Mouse (Mus musculus) brown adipose tissue, adult 24 weeks (tissue): ENCODE results near the gene Calu. TPM values are rescaled to one million over a fixed set of nuclear protein-coding genes. Genes with fewer than 3 reads are reported as not detected.

Source experiments
- polyA plus RNA-seq: library from polyadenylated mRNA; stranded (reverse); fragments of >200 nt; gene quantifications from 2 replicates; pipeline ENCODE4 v1.2.4, GENCODE M21; 2012; ENCODE audit not compliant: missing spikeins, insufficient read depth, insufficient read length

Gene Calu
- polyA plus RNA-seq, 1 experiment, result 162 TPM

Other genes with a start within 250 kb of the Calu start
- gene Rbm28, start 183.1 kb upstream of the Calu start, polyA plus RNA-seq, result 29.0 and 33.8 TPM in 2 replicates
- gene Prrt4, start 168.5 kb upstream of the Calu start, polyA plus RNA-seq, result 1.5 and 1.6 TPM in 2 replicates
- 68.7 and 105 TPM in 2 replicates for gene Impdh1, start 131.7 kb upstream of the Calu start, polyA plus RNA-seq
- gene Hilpda, start 75.6 kb upstream of the Calu start, polyA plus RNA-seq, result 9.2 and 22.3 TPM in 2 replicates
- not detected in 2 replicates for gene Fam71f2, start 68.5 kb upstream of the Calu start, polyA plus RNA-seq
- gene Fam71f1, start 28.9 kb upstream of the Calu start, polyA plus RNA-seq, result not detected in 2 replicates
- gene Opn1sw, start 40.4 kb downstream of the Calu start, polyA plus RNA-seq, result not detected in 2 replicates
- gene Ccdc136, start 48.2 kb downstream of the Calu start, polyA plus RNA-seq, result 0.46 TPM in 1 of 2 replicates, not detected in the other
- 1.5 and 3.0 TPM in 2 replicates for gene Flnc, start 85.2 kb downstream of the Calu start, polyA plus RNA-seq
- 252 and 255 TPM in 2 replicates for gene Atp6v1f, start 119.6 kb downstream of the Calu start, polyA plus RNA-seq
- not detected in 2 replicates for gene Atp6v1fnb, start 123.4 kb downstream of the Calu start, polyA plus RNA-seq
- gene Kcp, start 159.9 kb downstream of the Calu start, polyA plus RNA-seq, result 12.6 and 26.4 TPM in 2 replicates
- 2.0 and 2.6 TPM in 2 replicates for gene Irf5, start 178.6 kb downstream of the Calu start, polyA plus RNA-seq